Mouse (Mus musculus) left cerebral cortex, adult 8-10 months (tissue): ENCODE measurements around the gene Fam178b. TPM values are rescaled to one million over a fixed set of nuclear protein-coding genes. Genes with fewer than 3 reads are reported as not detected.

Experiments used
- DNase-seq, 2 experiments: peaks; one replicate each; pipeline ENCODE4 v3.0.0; 2022; ENCODE audit warnings: low spot score in 2 of 2
- total RNA-seq, 4 experiments: library from RNA; stranded (reverse); gene quantifications; 2 replicates each; pipeline ENCODE4 v1.2.4; 2022

Gene Fam178b
- total RNA-seq: under 1 TPM in 1 of 4 experiments, not detected in 3; 0.57 TPM

- no peak for DNase-seq
Measured at GRCm38 (mm10) chr1:36682620-36683355, at the start of gene Fam178b. Gene Fam178b (minus strand): TSS chr1:36683183.

- DNase-seq: no peak
Measured at GRCm38 (mm10) chr1:36724057-36724431, 41.1 kb upstream of the Fam178b start.

GRCm38 (mm10) chr1:36723146-36724056 lies 40.4 kb upstream of the Fam178b start:
- DNase-seq: no peak

GRCm38 (mm10) chr1:36718786-36719185 lies 35.8 kb upstream of the Fam178b start:
- DNase-seq: no peak

- DNase-seq: no peak
Measured at GRCm38 (mm10) chr1:36714311-36714710, 31.3 kb upstream of the Fam178b start, which contains the start of gene Actr1b. Gene Actr1b (minus strand): TSS chr1:36714422.

GRCm38 (mm10) chr1:36711104-36711503 lies 28.1 kb upstream of the Fam178b start:
- DNase-seq: no peak

GRCm38 (mm10) chr1:36709854-36710280 lies 26.9 kb upstream of the Fam178b start, which contains the start of gene 4933424G06Rik:
Gene 4933424G06Rik (plus strand): TSS chr1:36710149.
- peak; percentile 94 to 98 for DNase-seq

GRCm38 (mm10) chr1:36709055-36709853 lies 26.3 kb upstream of the Fam178b start:
- DNase-seq: no peak

- no peak for DNase-seq
Measured at GRCm38 (mm10) chr1:36708626-36709025, 25.6 kb upstream of the Fam178b start.

GRCm38 (mm10) chr1:36707797-36708196 lies 24.8 kb upstream of the Fam178b start:
- no peak for DNase-seq

- peak in 1 of 2 experiments; percentile 65 for DNase-seq
Measured at GRCm38 (mm10) chr1:36707166-36707565, 24.2 kb upstream of the Fam178b start.

GRCm38 (mm10) chr1:36697030-36697429 lies 14.0 kb upstream of the Fam178b start:
- no peak for DNase-seq

- DNase-seq: no peak
Measured at GRCm38 (mm10) chr1:36696411-36696810, 13.4 kb upstream of the Fam178b start.

GRCm38 (mm10) chr1:36694871-36695270 lies 11.9 kb upstream of the Fam178b start:
- DNase-seq: no peak

GRCm38 (mm10) chr1:36691271-36692155 lies 8.5 kb upstream of the Fam178b start, which contains the start of gene Cox5b:
Gene Cox5b (plus strand): TSS chr1:36691449.
- peak; percentile 84 to 96 for DNase-seq

- no peak for DNase-seq
Measured at GRCm38 (mm10) chr1:36690671-36691235, 7.8 kb upstream of the Fam178b start.

- DNase-seq: peak; percentile 43 to 60
Measured at GRCm38 (mm10) chr1:36683810-36684467, 956 bp upstream of the Fam178b start.

- DNase-seq: no peak
Measured at GRCm38 (mm10) chr1:36680893-36681292, 2.1 kb downstream of the Fam178b start.

GRCm38 (mm10) chr1:36674936-36675335 lies 8.0 kb downstream of the Fam178b start:
- DNase-seq: no peak
